Mouse (Mus musculus): ENCODE results near the gene Zfp385c.

Zfp385c gene

DNA sequence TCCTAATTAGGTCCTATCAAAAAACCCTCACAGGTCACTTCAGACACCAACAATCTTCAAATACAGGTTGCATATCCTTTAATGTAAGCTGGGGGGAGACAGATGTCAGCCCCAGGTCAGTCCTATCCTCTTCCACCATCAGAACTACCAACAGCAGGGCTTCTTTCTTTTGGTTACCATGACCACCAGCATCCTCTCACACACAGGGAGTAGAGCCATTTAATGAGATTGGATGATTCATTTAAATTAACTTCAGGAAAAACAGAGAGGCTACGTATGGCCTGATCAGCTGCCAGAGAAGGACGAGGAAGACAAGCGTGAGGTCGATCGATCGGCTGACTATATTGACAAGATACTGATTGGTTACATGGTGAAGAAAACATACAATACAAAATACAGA, 22.7 kb upstream of the Zfp385c start:
- no peak for DNase-seq

DNA sequence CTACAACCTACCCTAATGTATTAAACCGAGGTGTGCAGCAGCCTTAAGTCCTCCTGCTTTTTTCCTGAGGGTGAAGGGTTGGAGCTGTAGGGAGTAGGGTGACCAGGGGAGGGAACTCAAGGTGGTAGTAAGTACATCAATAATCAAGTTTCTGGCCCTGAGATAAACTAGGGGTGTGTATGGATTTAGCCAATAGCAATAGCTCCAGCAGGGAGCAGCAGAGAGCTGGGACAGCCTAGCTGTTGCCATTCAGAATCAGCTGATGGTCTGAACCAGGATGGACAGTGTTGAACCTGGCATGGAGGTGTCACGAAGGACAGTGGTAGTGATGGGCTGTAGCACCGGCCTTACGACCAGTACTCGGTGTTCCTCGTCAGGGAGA, 22.3 kb upstream of the Zfp385c start:
- peak; percentile 69 for DNase-seq

DNA sequence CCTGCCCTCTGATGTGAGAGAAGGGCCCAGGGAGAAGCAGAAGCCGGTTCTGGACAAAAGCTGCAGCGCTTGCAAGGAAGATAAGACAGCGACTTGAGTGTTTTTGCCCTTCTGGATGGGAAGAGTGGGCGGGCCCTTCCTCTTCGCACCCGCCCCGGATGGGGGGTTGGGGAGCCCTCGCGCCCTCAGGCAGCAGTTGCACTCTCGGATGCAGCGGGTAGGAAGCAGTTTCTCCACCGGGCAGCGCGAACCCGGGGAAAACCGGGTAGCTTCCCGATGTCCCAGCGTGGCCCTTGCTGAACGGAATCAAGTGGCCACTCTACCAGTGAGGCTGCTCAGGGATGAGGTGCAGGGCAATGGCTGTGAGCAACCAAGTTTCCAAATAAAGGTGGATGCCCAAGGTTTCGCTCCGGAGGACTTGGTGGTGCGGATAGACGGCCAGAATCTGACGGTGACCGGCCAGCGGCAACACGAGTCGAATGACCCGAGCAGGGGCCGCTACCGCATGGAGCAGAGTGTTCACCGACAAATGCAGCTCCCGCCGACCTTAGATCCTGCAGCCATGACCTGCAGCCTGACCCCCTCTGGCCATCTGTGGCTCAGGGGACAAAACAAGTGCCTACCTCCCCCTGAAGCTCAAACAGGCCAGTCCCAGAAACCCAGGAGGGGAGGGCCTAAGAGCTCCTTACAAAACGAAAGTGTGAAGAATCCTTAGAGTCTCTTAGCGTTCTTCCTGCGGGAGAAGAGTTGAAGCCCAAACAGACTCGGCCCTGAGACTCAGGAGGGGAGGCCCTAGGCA, 21.7 kb upstream of the Zfp385c start, which contains the start of gene Hspb9:
TSS of gene Hspb9 (plus strand) at position 116 of the 799 bp plus-strand sequence.
- peak; percentile 35 for DNase-seq

DNA sequence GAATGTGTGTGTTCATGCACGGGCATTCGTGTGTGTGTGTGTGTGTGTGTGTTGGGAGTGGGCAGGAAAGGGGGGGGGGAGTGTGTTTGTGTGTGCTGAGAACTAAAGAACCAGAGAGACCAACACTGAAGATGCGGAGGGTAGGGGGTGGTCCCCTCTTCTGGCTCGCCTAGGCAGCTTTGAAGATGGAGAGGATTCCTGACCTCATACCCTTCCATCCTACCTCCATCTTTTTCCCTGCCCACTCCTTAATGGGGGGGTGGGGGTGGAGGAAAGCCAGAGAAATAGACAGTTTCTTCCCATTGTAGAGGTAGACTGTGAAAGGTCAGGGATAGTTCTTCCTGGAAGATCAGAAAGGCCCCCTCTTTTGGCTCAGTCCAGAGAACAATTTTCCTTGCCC, 20.9 kb upstream of the Zfp385c start:
- no peak for DNase-seq

DNA sequence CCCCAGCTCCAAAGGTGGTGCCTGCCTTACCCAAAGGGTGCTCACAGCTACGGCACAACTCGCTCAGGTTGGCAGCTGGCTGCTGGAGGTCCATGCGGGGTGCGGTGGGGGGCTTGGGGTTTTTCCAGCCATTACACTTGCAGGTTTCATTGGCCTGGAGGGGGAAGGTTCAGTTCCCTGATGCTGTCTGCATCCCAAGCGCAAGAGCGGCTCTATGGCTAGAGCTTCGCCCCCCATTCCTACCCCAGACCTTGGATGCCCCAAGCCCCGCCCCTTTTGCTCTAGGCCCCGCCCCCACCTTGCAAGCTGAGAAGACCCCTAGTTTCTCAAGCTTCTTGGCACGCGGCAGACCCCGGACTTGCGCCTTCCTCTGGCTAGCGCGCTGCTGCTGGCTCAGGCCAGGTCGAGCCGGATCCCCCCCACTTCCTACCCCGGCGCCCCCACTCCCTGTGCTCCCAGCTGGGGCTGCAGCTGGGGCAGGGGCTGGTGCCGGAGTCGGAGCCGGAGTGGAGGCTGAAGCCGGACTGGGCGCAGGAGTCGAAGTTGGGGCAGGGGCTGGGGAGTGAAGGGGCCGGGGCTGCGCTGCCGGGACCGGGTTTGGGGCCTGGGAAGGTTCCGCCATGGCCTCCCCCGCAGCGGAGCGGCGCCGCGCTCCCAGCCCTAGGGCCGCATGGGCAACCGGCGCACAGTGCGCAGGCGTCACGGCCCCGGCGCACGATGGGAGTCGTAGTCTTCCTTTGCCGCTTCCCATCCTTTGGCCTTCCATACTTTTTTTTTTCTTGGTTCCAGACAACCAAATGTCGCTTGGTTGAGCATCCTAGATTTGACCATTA, 19.7 kb upstream of the Zfp385c start, which contains the start of gene Kat2a:
TSS of gene Kat2a (minus strand) at position 683 of the 833 bp plus-strand sequence.
- peak; percentile 85 for DNase-seq

- DNase-seq, result no peak
Observed at GRCm38 (mm10) chr11:100710977-100711376, 18.7 kb upstream of the Zfp385c start.

GRCm38 (mm10) chr11:100710528-100710927, 18.3 kb upstream of the Zfp385c start:
- peak; percentile 37 for DNase-seq

- no peak for DNase-seq
Observed at GRCm38 (mm10) chr11:100709201-100709810, 17.1 kb upstream of the Zfp385c start.

DNA sequence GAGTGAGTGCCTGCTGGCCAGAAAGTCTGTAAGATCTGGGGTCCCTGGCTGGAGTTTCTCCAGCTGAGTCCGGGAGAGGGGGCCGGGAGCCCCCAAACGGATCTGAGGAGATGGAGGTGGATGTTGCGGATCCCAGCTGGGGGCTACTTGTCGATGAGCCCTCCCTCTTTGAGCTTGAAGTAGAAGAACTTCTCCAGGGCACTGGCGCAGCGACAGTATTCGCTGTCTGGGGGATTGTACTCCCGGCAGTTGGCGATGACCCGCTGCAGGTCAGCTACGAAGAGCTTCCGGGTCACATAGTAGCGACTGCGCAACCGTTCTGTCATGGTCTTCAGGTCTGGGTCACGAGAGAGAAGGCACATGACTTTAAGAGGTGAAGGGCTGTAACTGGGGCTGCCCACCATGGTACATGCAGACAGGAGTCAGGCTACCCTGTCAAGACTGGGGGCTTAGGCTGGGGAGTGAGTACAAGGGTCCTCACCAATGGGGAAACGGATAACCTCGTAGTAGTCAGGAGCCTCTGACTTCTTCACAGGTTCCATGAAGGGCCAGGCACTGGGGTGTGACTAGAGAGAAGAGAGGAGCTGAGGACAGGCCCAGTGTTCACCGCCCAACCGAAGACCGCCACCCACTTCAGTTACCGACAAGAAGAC, 13.0 kb upstream of the Zfp385c start:
- DNase-seq, result no peak

GRCm38 (mm10) chr11:100703851-100704531, 11.7 kb upstream of the Zfp385c start, which contains the start of gene Dhx58:
Dhx58 (minus strand) TSS chr11:100704271.
- DNase-seq, result no peak

DNA sequence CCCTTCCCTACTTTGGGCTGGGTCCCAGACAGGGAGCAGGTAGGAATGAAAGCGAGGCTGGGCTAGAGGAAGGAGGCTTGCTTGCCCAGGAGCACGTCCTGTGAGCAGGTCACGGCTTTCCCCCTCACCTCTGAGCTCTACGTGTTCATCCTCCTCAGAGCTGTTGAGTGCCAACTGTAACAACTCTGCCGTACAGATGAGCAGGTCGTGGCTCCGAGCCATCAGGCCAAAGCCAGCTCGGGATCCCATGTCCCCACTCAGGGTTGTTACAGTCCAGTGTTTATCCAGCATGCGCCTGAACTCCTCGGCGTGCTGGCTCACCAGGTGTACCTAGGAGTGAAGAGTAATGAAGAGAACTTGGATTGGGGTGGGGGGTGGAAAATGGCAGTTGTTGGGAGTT, 11.1 kb upstream of the Zfp385c start:
- DNase-seq, result no peak

- no peak for DNase-seq
Observed at GRCm38 (mm10) chr11:100702906-100703305, 10.7 kb upstream of the Zfp385c start.

GRCm38 (mm10) chr11:100702081-100702851, 10.0 kb upstream of the Zfp385c start:
- peak; percentile 41 for DNase-seq

DNA sequence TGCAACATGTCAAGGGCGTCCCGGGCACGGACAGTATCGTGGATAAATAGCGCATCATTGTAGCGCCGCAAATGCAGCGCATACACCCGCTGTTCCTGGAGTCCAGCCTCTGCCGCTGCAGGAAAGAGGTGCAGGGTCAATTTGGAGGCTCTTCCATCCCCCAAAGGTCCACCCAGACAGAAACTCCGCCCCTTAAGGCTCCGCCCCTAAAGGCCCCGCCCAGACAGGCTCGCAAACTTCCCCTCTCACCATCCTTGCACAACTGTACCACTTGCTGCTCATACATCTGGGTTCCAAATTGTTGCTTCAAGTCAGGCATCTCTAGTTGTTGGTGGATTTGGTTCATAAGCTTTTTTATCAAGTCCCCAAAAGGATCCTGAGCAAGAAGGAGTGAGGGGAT, 9.0 kb upstream of the Zfp385c start:
- DNase-seq, result no peak

- no peak for DNase-seq
Observed at GRCm38 (mm10) chr11:100700710-100701109, 8.5 kb upstream of the Zfp385c start.

DNA sequence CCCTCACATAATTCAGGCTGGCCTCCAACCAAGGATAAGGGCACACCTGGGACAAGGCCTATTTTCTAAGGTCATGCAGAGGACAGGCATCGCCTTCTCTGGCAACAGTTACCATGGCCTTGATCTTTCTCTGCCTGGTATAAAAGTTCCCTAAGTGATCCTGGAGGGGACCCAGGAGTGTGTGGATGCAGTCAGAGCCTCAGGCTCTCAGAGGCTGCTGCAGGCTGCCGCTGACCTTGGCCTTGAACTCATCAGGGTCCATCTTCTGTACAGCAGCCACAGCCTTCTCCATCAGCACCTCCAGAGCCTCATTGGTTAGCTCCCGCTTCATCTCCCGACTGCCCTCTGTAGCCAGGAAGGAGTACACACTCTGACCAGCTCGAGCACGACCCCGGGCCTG, 5.7 kb upstream of the Zfp385c start:
- DNase-seq, result no peak

GRCm38 (mm10) chr11:100694926-100695325, 2.7 kb upstream of the Zfp385c start:
- DNase-seq, result no peak

DNA sequence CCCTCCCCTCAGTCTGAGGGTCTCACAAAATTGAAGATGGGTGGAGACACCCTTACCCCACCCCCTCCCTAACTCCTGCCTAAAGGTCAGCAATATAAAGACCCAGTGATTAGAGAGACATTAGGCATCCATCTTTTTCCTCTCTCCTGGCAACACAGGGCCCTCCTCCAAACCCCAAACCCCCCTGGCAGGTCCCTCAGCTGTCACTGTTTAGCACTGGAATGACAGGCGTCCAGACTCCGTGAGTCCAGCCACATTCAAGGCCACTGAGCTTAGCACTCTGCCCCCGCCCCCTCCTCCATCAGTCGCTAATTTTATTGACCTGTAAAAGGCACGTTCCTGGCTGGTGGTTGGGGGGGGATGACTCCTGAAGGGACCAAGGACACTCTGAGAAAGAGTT, 899 bp upstream of the Zfp385c start:
- no peak for DNase-seq

DNA sequence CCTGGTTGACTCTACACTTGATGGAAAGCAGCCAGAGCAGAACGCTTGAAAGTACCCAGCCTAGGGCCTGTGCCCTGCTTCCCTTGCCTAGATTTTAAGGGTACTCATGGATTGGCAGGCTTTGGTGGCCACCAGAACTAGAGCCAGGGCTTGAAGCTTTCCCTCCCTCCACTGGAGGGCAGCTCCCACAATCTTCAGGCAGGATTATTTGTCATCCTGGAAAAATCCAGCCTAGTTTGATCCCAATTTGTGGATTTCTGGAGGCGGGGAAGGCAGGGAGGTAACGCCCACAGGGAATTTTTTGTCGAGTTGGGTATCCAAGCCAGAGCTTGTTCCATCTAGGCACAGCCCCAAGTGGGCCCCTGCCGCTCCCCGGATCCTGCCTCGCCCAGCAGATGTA, 1.9 kb downstream of the Zfp385c start:
- DNase-seq, result no peak

DNA sequence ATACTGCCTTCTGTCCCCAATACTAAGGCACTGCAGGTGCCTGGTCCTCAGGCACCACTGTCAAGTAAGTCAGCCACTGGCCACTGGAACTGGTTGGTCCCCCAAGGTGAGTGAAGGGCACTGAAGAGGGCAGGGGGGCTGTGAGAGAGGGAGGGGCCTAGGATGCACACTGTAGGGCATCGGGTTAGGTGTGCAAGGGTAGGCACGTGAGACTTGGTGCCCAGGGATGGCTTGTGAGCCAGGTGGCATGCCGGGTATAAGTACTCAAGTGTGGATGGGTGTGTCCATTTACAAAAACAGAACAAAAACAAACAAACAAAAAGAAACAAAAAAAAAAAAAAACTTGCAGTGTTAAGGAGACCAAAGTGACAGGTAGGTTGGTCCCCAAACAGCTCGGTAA, 3.8 kb downstream of the Zfp385c start:
- no peak for DNase-seq

- DNase-seq, result no peak
Observed at GRCm38 (mm10) chr11:100687265-100687664, 5.0 kb downstream of the Zfp385c start.

GRCm38 (mm10) chr11:100685371-100685770, 6.9 kb downstream of the Zfp385c start:
- no peak for DNase-seq

Measured in cerebellum, adult 11-12 months (tissue).